20 mouse cellular contexts compared by ENCODE assay signal in genomic region chr1:71731011-71731410, GRCm38 (mm10).
DNase-seq lines count a peak whose midpoint lies in the region; ATAC-seq and TF ChIP-seq lines count a peak whose summit lies in the region.
"Had no signal": no experiment of that assay in that cellular context is flagged by ENCODE, and none has a peak within 500 bp of the region (broad histone marks: within the 10 kb centered on the region; RNA-seq: fewer than 3 reads in every experiment).

No protein-coding gene starts in this region.

- ATAC-seq in heart, embryonic 12.5 days (ENCODE audit: insufficient number of reproducible peaks, low FRiP score): no peak
- peak; percentile 41 for ATAC-seq in liver, postnatal 0 days
- ATAC-seq: intestine, embryonic 16.5 days had no signal

- TF ChIP-seq CTCF in liver, postnatal 0 days (IDR thresholded peaks at IDR 0.05; ENCODE audit: low read depth): no peak

- peak; percentile 72 for TF ChIP-seq EP300 in liver, postnatal 0 days (IDR thresholded peaks at IDR 0.05; ENCODE audit: low read depth)

- no peaks in the 10 kb centered on the region for H3K36me3 ChIP-seq in heart, embryonic 12.5 days
- no peaks in the 10 kb centered on the region for H3K36me3 ChIP-seq in heart, embryonic 10.5 days
- H3K36me3 ChIP-seq in liver, postnatal 0 days (replicated peaks; ENCODE audit: insufficient read depth, low read length): no peaks in the 10 kb centered on the region
- H3K36me3 ChIP-seq: embryonic facial prominence, embryonic 10.5 days; G1E; hindbrain, embryonic 15.5 days; limb, embryonic 13.5 days; midbrain, embryonic 12.5 days; neural tube, embryonic 12.5 days had no signal

- H3K4me3 ChIP-seq in heart, embryonic 12.5 days: no peak overlapping the region
- no peak overlapping the region for H3K4me3 ChIP-seq in heart, embryonic 10.5 days
- no peak overlapping the region for H3K4me3 ChIP-seq in liver, postnatal 0 days (ENCODE audit: low read depth, low read length)
- H3K4me3 ChIP-seq: embryonic facial prominence, embryonic 10.5 days; gastrocnemius, adult 2 months; hindbrain, embryonic 15.5 days; limb, embryonic 13.5 days; midbrain, embryonic 12.5 days; neural tube, embryonic 12.5 days had no signal

- no peak for DNase-seq in heart, embryonic 10.5 days (ENCODE audit: low spot score)
- DNase-seq in lung, postnatal 25 days (ENCODE audit: low spot score): peak; percentile 18
- no peak for DNase-seq in lung, postnatal 10 days
- no peak for DNase-seq in liver, postnatal 0 days
- no peak for DNase-seq in frontal cortex, postnatal 14 days (ENCODE audit: low spot score in 2 of 2)
- no peak for DNase-seq in T-cell, adult 2 months (ENCODE audit: low spot score)
- DNase-seq: adrenal gland, postnatal 25 days; cerebellum, adult 8-10 months; gastrocnemius, adult 2 months; heart, postnatal 36 days; kidney, postnatal 4 days; thymus, postnatal 14 days had no signal

- WGBS in heart, embryonic 12.5 days: 48% methylated on average over 4 of the region's 4 CpGs
- WGBS in heart, embryonic 10.5 days: 58% methylated on average over 4 of the region's 4 CpGs
- 17% methylated on average over 4 of the region's 4 CpGs for WGBS in liver, postnatal 0 days (ENCODE audit: insufficient replicate concordance)

- H3K9me3 ChIP-seq in heart, embryonic 12.5 days (replicated peaks): no peaks in the 10 kb centered on the region
- no peaks in the 10 kb centered on the region for H3K9me3 ChIP-seq in heart, embryonic 10.5 days
- no peaks in the 10 kb centered on the region for H3K9me3 ChIP-seq in liver, postnatal 0 days (ENCODE audit: low read length)
- H3K9me3 ChIP-seq: embryonic facial prominence, embryonic 10.5 days; G1E; hindbrain, embryonic 15.5 days; limb, embryonic 13.5 days; midbrain, embryonic 12.5 days; neural tube, embryonic 12.5 days had no signal

- no peaks in the 10 kb centered on the region for H3K27me3 ChIP-seq in heart, embryonic 12.5 days (replicated peaks)
- no peaks in the 10 kb centered on the region for H3K27me3 ChIP-seq in heart, embryonic 10.5 days (ENCODE audit: insufficient read depth, poor library complexity, severe bottlenecking)
- H3K27me3 ChIP-seq in liver, postnatal 0 days (ENCODE audit: insufficient read depth, low read length): no peaks in the 10 kb centered on the region
- H3K27me3 ChIP-seq: hindbrain, embryonic 15.5 days; limb, embryonic 13.5 days; midbrain, embryonic 12.5 days; neural tube, embryonic 12.5 days had no signal

- H3K4me2 ChIP-seq in heart, embryonic 12.5 days: no peak overlapping the region
- 0 out of 2 replicates have a peak overlapping the region, but pooled peaks have one; percentile 13 for H3K4me2 ChIP-seq in liver, postnatal 0 days (ENCODE audit: low read depth, low read length)
- H3K4me2 ChIP-seq: hindbrain, embryonic 15.5 days; limb, embryonic 13.5 days; midbrain, embryonic 12.5 days; neural tube, embryonic 12.5 days had no signal

- peak overlapping the region; percentile 33; the same call in 1 of the 2 replicates for H3K27ac ChIP-seq in heart, embryonic 12.5 days (ENCODE audit: poor library complexity, severe bottlenecking)
- H3K27ac ChIP-seq in heart, embryonic 10.5 days: no peak overlapping the region
- H3K27ac ChIP-seq in liver, postnatal 0 days (ENCODE audit: low read depth): peak overlapping the region; percentile 86
- H3K27ac ChIP-seq: embryonic facial prominence, embryonic 10.5 days; gastrocnemius, adult 2 months; hindbrain, embryonic 15.5 days; limb, embryonic 13.5 days; midbrain, embryonic 12.5 days; neural tube, embryonic 12.5 days had no signal

- no peak overlapping the region for H3K9ac ChIP-seq in heart, embryonic 12.5 days
- H3K9ac ChIP-seq in liver, postnatal 0 days (replicated peaks): no peak overlapping the region
- H3K9ac ChIP-seq: hindbrain, embryonic 15.5 days; limb, embryonic 13.5 days; midbrain, embryonic 12.5 days; neural tube, embryonic 12.5 days had no signal

- H3K4me1 ChIP-seq in heart, embryonic 12.5 days (replicated peaks): peaks cover 7% of the 10 kb centered on the region
- H3K4me1 ChIP-seq in heart, embryonic 10.5 days: 0 out of 2 replicates have a peak, but pooled peaks cover 3% of the 10 kb centered on the region
- peaks cover 41% of the 10 kb centered on the region for H3K4me1 ChIP-seq in liver, postnatal 0 days (ENCODE audit: insufficient read depth)
- H3K4me1 ChIP-seq: hindbrain, embryonic 15.5 days; limb, embryonic 13.5 days; midbrain, embryonic 12.5 days; neural tube, embryonic 12.5 days had no signal
